Mouse (Mus musculus) stomach, embryonic 14.5 days (tissue): ENCODE data around the gene Lrrc27. TPM values are rescaled to one million over a fixed set of nuclear protein-coding genes. Genes with fewer than 3 reads are reported as not detected.

Experiments
- ATAC-seq: fragments of 200-750 bp; cut with Nextera tagmentation; 2 replicates; pipeline ENCODE4 v1.8.0; 2017; ENCODE audit warnings: low read depth, moderate TSS enrichment; ENCODE audit not compliant: insufficient number of reproducible peaks, insufficient read depth, low FRiP score
- H3K27ac ChIP-seq: fragments of 300-500 bp; sonication (generic); 2 replicates; pipeline ENCODE4 v1.5.1; 2014; ENCODE audit warnings: mild to moderate bottlenecking, low read length, moderate library complexity, mixed read lengths
- H3K27me3 ChIP-seq: fragments of 300-500 bp; sonication (generic); 2 replicates; pipeline ENCODE4 v1.6.1; 2014; ENCODE audit warnings: low read length, control low read depth, mixed read lengths; ENCODE audit not compliant: control insufficient read depth, insufficient read depth
- H3K36me3 ChIP-seq: fragments of 300-500 bp; sonication (generic); 2 replicates; pipeline ENCODE4 v1.6.1; 2014; ENCODE audit warnings: mild to moderate bottlenecking, control low read depth, low read length, moderate library complexity, mixed read lengths; ENCODE audit not compliant: control insufficient read depth, insufficient read depth
- H3K4me1 ChIP-seq: fragments of 300-500 bp; sonication (generic); 2 replicates; pipeline ENCODE4 v1.6.1; 2014; ENCODE audit warnings: low read length, control low read depth, mixed read lengths; ENCODE audit not compliant: control insufficient read depth, insufficient read depth
- H3K4me2 ChIP-seq: fragments of 300-500 bp; sonication (generic); replicated peaks from 2 replicates; pipeline ENCODE4 v1.6.1; 2014; ENCODE audit warnings: low read depth, low read length, control low read depth
- H3K4me3 ChIP-seq: fragments of 300-500 bp; sonication (generic); 2 replicates; pipeline ENCODE4 v1.5.1; 2014; ENCODE audit warnings: low read depth, low read length, control low read depth
- H3K9ac ChIP-seq: fragments of 300-500 bp; sonication (generic); replicated peaks from 2 replicates; pipeline ENCODE4 v1.6.1; 2014; ENCODE audit warnings: low read depth, mild to moderate bottlenecking, control low read depth, low read length, moderate library complexity, mixed read lengths
- H3K9me3 ChIP-seq: fragments of 300-500 bp; sonication (generic); 2 replicates; pipeline ENCODE4 v1.6.1; 2016; ENCODE audit warnings: low read depth, low read length, control low read depth; ENCODE audit not compliant: control insufficient read depth
- WGBS: fragments of 180-500 bp; shearing (Covaris S2); extraction: QIAGEN DNeasy Blood & Tissue Kit; methylation state at CpG from one replicate; pipeline ENCODE4 v1.1.7; 2014; 5-methylcytosine and 5-hydroxymethylcytosine counted together
- polyA plus RNA-seq: library from polyadenylated mRNA; unstranded; fragments of >200 nt; fragmentation: Nextera tagmentation; extraction: Ambion mirVana; gene quantifications from 2 replicates; pipeline ENCODE4 v1.2.1, GENCODE M21; 2014

Gene Lrrc27
- polyA plus RNA-seq, 1 experiment from 2014 or later: 4.9 TPM

- H3K9me3 ChIP-seq: no peaks in the 10 kb centered on the region
Observed at GRCm38 (mm10) chr7:139201209-139201608, 11.6 kb upstream of the Lrrc27 start.

GRCm38 (mm10) chr7:139208023-139208772, 4.6 kb upstream of the Lrrc27 start:
- WGBS: 21% methylated on average over 7 of the region's 7 CpGs
- H3K9me3 ChIP-seq: no peaks in the 10 kb centered on the region
- H3K4me1 ChIP-seq: 0 out of 2 replicates have a peak, but pooled peaks cover 5% of the 10 kb centered on the region
- H3K27me3 ChIP-seq: no peaks in the 10 kb centered on the region
- ATAC-seq: no peak
- H3K4me2 ChIP-seq: no peak overlapping the region
- H3K4me3 ChIP-seq: no peak overlapping the region
- no peak overlapping the region for H3K27ac ChIP-seq
- no peaks in the 10 kb centered on the region for H3K36me3 ChIP-seq
- H3K9ac ChIP-seq: no peak overlapping the region

More at GRCm38 (mm10) chr7:139201209-139201608, 11.6 kb upstream of the Lrrc27 start:
- H3K27ac ChIP-seq: no peak overlapping the region
- H3K9ac ChIP-seq: no peak overlapping the region
- H3K4me1 ChIP-seq: no peaks in the 10 kb centered on the region
- no peaks in the 10 kb centered on the region for H3K27me3 ChIP-seq
- no peak for ATAC-seq
- 47% methylated on average over 6 of the region's 6 CpGs for WGBS
- H3K4me2 ChIP-seq: no peak overlapping the region
- H3K36me3 ChIP-seq: no peaks in the 10 kb centered on the region
- H3K4me3 ChIP-seq: no peak overlapping the region

- no peak overlapping the region for H3K4me3 ChIP-seq
- 0 out of 2 replicates have a peak, but pooled peaks cover 5% of the 10 kb centered on the region for H3K4me1 ChIP-seq
- H3K36me3 ChIP-seq: no peaks in the 10 kb centered on the region
- no peak for ATAC-seq
- H3K27ac ChIP-seq: no peak overlapping the region
- WGBS: 59% methylated on average over 4 of the region's 4 CpGs
- H3K9ac ChIP-seq: no peak overlapping the region
- no peaks in the 10 kb centered on the region for H3K27me3 ChIP-seq
- H3K9me3 ChIP-seq: no peaks in the 10 kb centered on the region
- no peak overlapping the region for H3K4me2 ChIP-seq
Observed at GRCm38 (mm10) chr7:139208773-139209095, 4.1 kb upstream of the Lrrc27 start.

GRCm38 (mm10) chr7:139211761-139212160, 1.0 kb upstream of the Lrrc27 start:
- H3K27me3 ChIP-seq: no peaks in the 10 kb centered on the region
- no peak overlapping the region for H3K4me3 ChIP-seq
- no peak for ATAC-seq
- H3K27ac ChIP-seq: no peak overlapping the region
- 78% methylated on average over 6 of the region's 6 CpGs for WGBS
- H3K4me2 ChIP-seq: no peak overlapping the region
- H3K9ac ChIP-seq: no peak overlapping the region
- H3K36me3 ChIP-seq: no peaks in the 10 kb centered on the region
- H3K4me1 ChIP-seq: 0 out of 2 replicates have a peak, but pooled peaks cover 5% of the 10 kb centered on the region
- H3K9me3 ChIP-seq: no peaks in the 10 kb centered on the region

- H3K36me3 ChIP-seq: no peaks in the 10 kb centered on the region
- peak overlapping the region; percentile 50 for H3K4me3 ChIP-seq
- peak overlapping the region; percentile 27; the same call in 1 of the 2 replicates for H3K27ac ChIP-seq
- peak overlapping the region; percentile 43; the same call in 1 of the 2 replicates for H3K9ac ChIP-seq
- peaks cover 5% of the 10 kb centered on the region; the same call in 1 of the 2 replicates for H3K4me1 ChIP-seq
- no peaks in the 10 kb centered on the region for H3K27me3 ChIP-seq
- H3K4me2 ChIP-seq: peak overlapping the region; percentile 59
- H3K9me3 ChIP-seq: no peaks in the 10 kb centered on the region
- ATAC-seq: no peak
- WGBS: 70% methylated on average over 3 of the region's 3 CpGs
Observed at GRCm38 (mm10) chr7:139213751-139214150, 963 bp downstream of the Lrrc27 start.

GRCm38 (mm10) chr7:139214160-139214559, 1.4 kb downstream of the Lrrc27 start:
- no peak overlapping the region for H3K9ac ChIP-seq
- no peaks in the 10 kb centered on the region for H3K9me3 ChIP-seq
- no peaks in the 10 kb centered on the region for H3K27me3 ChIP-seq
- no peak for ATAC-seq
- WGBS: 76% methylated on average over 3 of the region's 3 CpGs
- H3K4me3 ChIP-seq: no peak overlapping the region
- no peak overlapping the region for H3K4me2 ChIP-seq
- no peaks in the 10 kb centered on the region for H3K36me3 ChIP-seq
- peaks cover 9% of the 10 kb centered on the region; the same call in 1 of the 2 replicates for H3K4me1 ChIP-seq
- H3K27ac ChIP-seq: no peak overlapping the region

- Histone ChIP-seq H3K4me3 (no peak overlapping the region), H3K27ac (no peak overlapping the region), H3K27me3 (no peaks in the 10 kb centered on the region), H3K4me1 (peaks cover 9% of the 10 kb centered on the region; the same call in 1 of the 2 replicates), H3K9ac (no peak overlapping the region), H3K4me2 (no peak overlapping the region), H3K36me3 (no peaks in the 10 kb centered on the region), H3K9me3 (no peaks in the 10 kb centered on the region)
- WGBS: 80% methylated on average over 14 of the region's 14 CpGs
- ATAC-seq: no peak
Observed at GRCm38 (mm10) chr7:139214596-139215340, 2.0 kb downstream of the Lrrc27 start.

GRCm38 (mm10) chr7:139215516-139215915, 2.7 kb downstream of the Lrrc27 start:
- Histone ChIP-seq H3K27ac (no peak overlapping the region), H3K4me2 (no peak overlapping the region), H3K4me3 (no peak overlapping the region), H3K4me1 (peaks cover 9% of the 10 kb centered on the region; the same call in 1 of the 2 replicates), H3K9ac (no peak overlapping the region), H3K36me3 (no peaks in the 10 kb centered on the region), H3K9me3 (no peaks in the 10 kb centered on the region), H3K27me3 (no peaks in the 10 kb centered on the region)
- WGBS: 62% methylated on average over 1 of the region's 1 CpGs
- no peak for ATAC-seq
